Mouse (Mus musculus) megakaryocyte, embryonic 14.5 days (primary cell): ENCODE results near the gene Imp3.

ENCODE experiments used
- FLI1 ChIP-seq: IDR thresholded peaks from 2 replicates; pipeline ENCODE4 v1.6.1; 2012; ENCODE audit warnings: low read length, inconsistent platforms, mixed read lengths
- GATA1 ChIP-seq: IDR thresholded peaks from 3 replicates; pipeline ENCODE4 v1.6.1; 2012; ENCODE audit warnings: mixed read lengths, low read length, inconsistent platforms, borderline replicate concordance

DNA sequence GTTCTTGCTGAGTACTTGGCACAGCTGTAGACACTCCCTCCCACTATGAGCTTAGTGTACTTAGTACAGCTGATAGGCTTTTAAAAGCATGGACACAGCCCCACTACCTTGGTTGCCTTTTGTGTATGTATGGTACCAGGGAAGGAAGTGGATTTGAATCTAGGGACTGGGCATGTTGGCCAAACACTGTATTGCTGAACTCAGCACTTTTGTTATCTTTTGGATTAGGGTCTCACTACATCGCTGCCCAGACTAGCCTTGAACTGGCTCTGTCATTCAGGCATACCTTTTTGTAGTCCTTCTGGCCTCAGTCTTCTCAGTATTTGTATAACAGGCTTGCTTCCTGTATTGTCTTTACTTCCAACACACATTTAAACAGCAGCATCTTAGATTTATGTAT, 6.7 kb upstream of the Imp3 start:
- TF ChIP-seq GATA1 (no peak), FLI1 (no peak)
